Mouse (Mus musculus): ENCODE data around the gene Unc5a.

DNA sequence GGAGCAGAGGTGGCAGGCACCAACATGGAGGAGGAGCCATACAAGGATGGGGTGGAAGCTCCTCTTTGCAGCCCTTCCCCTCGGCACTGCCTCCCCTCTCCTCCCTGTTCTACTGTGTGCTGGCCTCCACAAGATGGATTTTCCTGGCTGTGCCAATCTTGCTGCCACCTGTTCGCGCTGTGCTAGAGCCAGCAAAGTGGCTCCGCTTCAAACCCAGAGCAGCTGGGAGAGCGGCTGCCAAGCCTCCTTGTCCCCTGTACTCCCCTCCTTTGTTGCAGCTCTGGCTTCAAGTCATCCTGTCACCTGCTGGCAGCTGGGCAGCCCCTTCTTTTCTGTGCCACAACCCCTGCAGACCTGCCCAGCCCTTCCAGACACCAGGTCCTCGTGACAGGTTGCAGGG, 13.0 kb upstream of the Unc5a start:
- TF ChIP-seq MAX (IDR thresholded peaks at IDR 0.05) (no peak), CTCF (IDR thresholded peaks at IDR 0.05; ENCODE audit: control insufficient read depth, insufficient read depth, insufficient read length) (no peak), CEBPB (IDR thresholded peaks at IDR 0.05; ENCODE audit: low read depth) (no peak)

All from C2C12 (cell line).